Mouse (Mus musculus) lung, postnatal 0 days (tissue): Measurements from ENCODE around the gene Itk.
"Not testable (repeated sequence)": the region's sequence is repeated elsewhere in the genome, so short reads cannot be mapped to it uniquely, and the experiment has no call there.

ENCODE experiments used
- CTCF ChIP-seq: IDR thresholded peaks from 2 replicates; pipeline ENCODE4 v1.5.1; 2016; ENCODE audit warnings: antibody characterized with exemption, mild to moderate bottlenecking
- EP300 ChIP-seq: IDR thresholded peaks from 2 replicates; pipeline ENCODE4 v1.6.1; 2016; ENCODE audit warnings: antibody characterized with exemption, mild to moderate bottlenecking, control low read depth

- TF ChIP-seq CTCF, EP300: not testable (repeated sequence)
Observed at GRCm38 (mm10) chr11:46428131-46428530, 38.8 kb upstream of the Itk start.
